Mouse (Mus musculus): ENCODE data around the gene March5.

March5 gene

GRCm38 (mm10) chr19:37265333-37266103 is 58.2 kb downstream of the March5 start:
- DNase-seq: peak; percentile 99

GRCm38 (mm10) chr19:37269106-37269505 is 61.8 kb downstream of the March5 start:
- DNase-seq: no peak

Data from right cerebral cortex, postnatal 14 days (tissue).